Mouse (Mus musculus) neural tube, postnatal 0 days (tissue): ENCODE data around the gene Dppa2. TPM values are rescaled to one million over a fixed set of nuclear protein-coding genes. Genes with fewer than 3 reads are reported as not detected.

Source experiments
- polyA plus RNA-seq: library from polyadenylated mRNA; unstranded; fragments of >200 nt; fragmentation: Nextera tagmentation; extraction: Ambion mirVana; gene quantifications from 2 replicates; pipeline ENCODE4 v1.2.1, GENCODE M21; 2015

The Dppa2 gene
- not detected in 2 replicates for polyA plus RNA-seq

GRCm38 (mm10) chr16:48303509-48303908 is at the start of gene Dppa2:
TSS of gene Dppa2 (plus strand) at chr16:48303908.

GRCm38 (mm10) chr16:48283517-48283916 is 20.2 kb upstream of the Dppa2 start, which contains the start of gene Dppa4:
TSS of gene Dppa4 (plus strand) at chr16:48283733.

Other genes with a start within 250 kb of the Dppa2 start
- gene Dppa4, start 20.2 kb upstream of the Dppa2 start, polyA plus RNA-seq = not detected in 2 replicates
- not detected in 2 replicates for gene Gm5485, start 108.5 kb downstream of the Dppa2 start, polyA plus RNA-seq
- 0.14 and 0.15 TPM in 2 replicates for gene Morc1, start 127.3 kb downstream of the Dppa2 start, polyA plus RNA-seq